Mouse (Mus musculus) ES-E14 (cell line): ENCODE measurements at regions not wholly inside any gene's neighbourhood (a gene's known extent, or its start where the extent isn't known, plus 50 kb on each side); places are given as distances from the start of the nearest gene placed in this dataset.

Experiments used
- CHD2 ChIP-seq: IDR thresholded peaks from 2 replicates; pipeline ENCODE4 v1.6.1; 2014; ENCODE audit warnings: mild to moderate bottlenecking, low read depth, low read length, inconsistent platforms
- HCFC1 ChIP-seq: IDR thresholded peaks from 2 replicates; pipeline ENCODE4 v1.6.1; 2012; ENCODE audit warnings: low read length, inconsistent platforms, borderline replicate concordance; ENCODE audit not compliant: insufficient read depth
- MAFK ChIP-seq: IDR thresholded peaks from 2 replicates; pipeline ENCODE4 v1.6.1; 2014; ENCODE audit warnings: mild to moderate bottlenecking, low read depth, low read length, inconsistent platforms; ENCODE audit not compliant: insufficient read depth
- ZC3H11A ChIP-seq: IDR thresholded peaks from 2 replicates; pipeline ENCODE4 v1.6.1; 2012; ENCODE audit warnings: low read depth, mild to moderate bottlenecking, inconsistent platforms, low read length, borderline replicate concordance
- ZNF384 ChIP-seq: IDR thresholded peaks from 2 replicates; pipeline ENCODE4 v1.6.1; 2012; ENCODE audit warnings: low read depth, low read length, inconsistent platforms

GRCm38 (mm10) chr4:142619396-142619795, 380.2 kb upstream of the Kazn start:
- no peak for TF ChIP-seq ZC3H11A
- TF ChIP-seq ZNF384 = no peak
- no peak for TF ChIP-seq HCFC1
- no peak for TF ChIP-seq CHD2
- TF ChIP-seq MAFK = no peak
